Mouse (Mus musculus) cortical plate, adult 2 months (tissue): ENCODE measurements around the gene Terf2.

Source experiments
- CTCF ChIP-seq: fragments of 200-500 bp; IDR thresholded peaks from 2 replicates; pipeline ENCODE4 v1.5.1; 2011; ENCODE audit warnings: mild to moderate bottlenecking, control low read depth, low read length; ENCODE audit not compliant: insufficient read depth; ENCODE audit errors: extremely low read depth
- POLR2A ChIP-seq: fragments of 200-500 bp; IDR thresholded peaks from 2 replicates; pipeline ENCODE4 v1.6.1; 2011; ENCODE audit warnings: mild to moderate bottlenecking, low read length, control low read depth; ENCODE audit not compliant: insufficient read depth; ENCODE audit errors: extremely low read depth

- no peak for TF ChIP-seq CTCF
- no peak for TF ChIP-seq POLR2A
These were observed 11.0 kb downstream of the Terf2 start for GRCm38 (mm10) chr8:107085358-107085757.
